Mouse (Mus musculus): ENCODE measurements around the gene Gcc2. TPM values are rescaled to one million over a fixed set of nuclear protein-coding genes. Genes with fewer than 3 reads are reported as not detected.
"Not testable (repeated sequence)": the region's sequence is repeated elsewhere in the genome, so short reads cannot be mapped to it uniquely, and the experiment has no call there.

The Gcc2 gene
- polyA plus RNA-seq, 1 experiment from 2014 or later: 95.9 TPM

DNA sequence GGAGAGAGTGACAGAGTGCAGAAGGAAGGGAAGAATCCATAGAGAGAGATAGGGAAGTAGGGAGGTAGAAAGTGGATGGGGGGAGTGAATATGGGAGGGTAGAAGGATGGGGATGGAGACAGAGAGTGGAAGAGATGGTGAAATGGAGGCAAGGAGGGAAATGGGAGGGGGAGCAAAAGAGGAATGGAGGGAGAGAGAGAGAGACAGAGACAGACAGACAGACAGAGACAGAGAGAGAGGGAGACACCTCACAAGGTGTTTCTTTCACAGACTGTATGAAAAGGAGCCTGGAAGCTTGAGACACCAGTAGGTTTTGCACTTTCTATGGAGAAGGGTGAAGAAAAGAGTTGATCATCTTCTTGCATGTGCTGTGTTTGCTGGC, 21.6 kb upstream of the Gcc2 start:
- H3K4me2 ChIP-seq: not testable (repeated sequence)

GRCm38 (mm10) chr10:58234985-58235384, 20.3 kb upstream of the Gcc2 start:
- H3K4me2 ChIP-seq; H3K27ac ChIP-seq; H3K4me3 ChIP-seq; H3K9ac ChIP-seq; H3K27me3 ChIP-seq (replicated peaks); H3K36me3 ChIP-seq (replicated peaks); ATAC-seq (replicated peaks); H3K4me1 ChIP-seq: not testable (repeated sequence)
- H3K9me3 ChIP-seq: peaks cover 18% of the 10 kb centered on the region
- 90% methylated on average over 4 of the region's 4 CpGs for WGBS

More for the DNA sequence above, 21.6 kb upstream of the Gcc2 start:
- not testable (repeated sequence) for H3K4me3 ChIP-seq; H3K36me3 ChIP-seq (replicated peaks); H3K9ac ChIP-seq; H3K27me3 ChIP-seq (replicated peaks); H3K27ac ChIP-seq; H3K4me1 ChIP-seq
- peaks cover 15% of the 10 kb centered on the region for H3K9me3 ChIP-seq
- ATAC-seq (replicated peaks): 0 out of 2 replicates have a peak, but pooled peaks have one; percentile 3

DNA sequence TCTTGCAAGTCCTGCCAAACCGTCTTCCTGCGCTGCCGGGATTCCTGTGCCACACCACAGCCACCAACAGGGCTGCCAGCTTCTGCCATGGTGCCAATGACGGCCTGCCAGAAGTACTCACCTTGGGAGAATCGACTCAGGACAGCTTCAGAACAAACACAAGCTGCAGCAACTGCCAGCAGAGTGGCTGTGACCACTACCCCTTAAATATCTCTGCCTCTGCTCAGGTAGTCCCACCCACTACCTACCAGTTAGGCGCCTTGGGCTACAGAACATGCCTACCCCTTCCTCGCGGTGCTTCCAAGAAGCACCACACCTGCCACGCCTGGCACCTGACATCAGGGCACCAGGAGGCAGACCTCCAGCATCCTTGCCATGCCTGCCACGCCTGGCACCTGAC, 18.7 kb upstream of the Gcc2 start, which contains the start of gene Gm4981:
Gene Gm4981 (minus strand): TSS at position 89 of the 400 bp plus-strand sequence.
- no peak within 1 kb of the TSS for H3K27ac ChIP-seq
- H3K9me3 ChIP-seq: peaks cover 14% of the 10 kb centered on the region
- no peaks in the 10 kb centered on the region for H3K4me1 ChIP-seq
- 91% methylated on average over 10 of the region's 10 CpGs for WGBS
- H3K4me2 ChIP-seq: no peak within 1 kb of the TSS
- no peaks in the 10 kb centered on the region for H3K36me3 ChIP-seq (replicated peaks)
- H3K9ac ChIP-seq: no peak within 1 kb of the TSS
- no peaks in the 10 kb centered on the region for H3K27me3 ChIP-seq (replicated peaks)
- H3K4me3 ChIP-seq: no peak within 1 kb of the TSS
- ATAC-seq (replicated peaks): no peak

DNA sequence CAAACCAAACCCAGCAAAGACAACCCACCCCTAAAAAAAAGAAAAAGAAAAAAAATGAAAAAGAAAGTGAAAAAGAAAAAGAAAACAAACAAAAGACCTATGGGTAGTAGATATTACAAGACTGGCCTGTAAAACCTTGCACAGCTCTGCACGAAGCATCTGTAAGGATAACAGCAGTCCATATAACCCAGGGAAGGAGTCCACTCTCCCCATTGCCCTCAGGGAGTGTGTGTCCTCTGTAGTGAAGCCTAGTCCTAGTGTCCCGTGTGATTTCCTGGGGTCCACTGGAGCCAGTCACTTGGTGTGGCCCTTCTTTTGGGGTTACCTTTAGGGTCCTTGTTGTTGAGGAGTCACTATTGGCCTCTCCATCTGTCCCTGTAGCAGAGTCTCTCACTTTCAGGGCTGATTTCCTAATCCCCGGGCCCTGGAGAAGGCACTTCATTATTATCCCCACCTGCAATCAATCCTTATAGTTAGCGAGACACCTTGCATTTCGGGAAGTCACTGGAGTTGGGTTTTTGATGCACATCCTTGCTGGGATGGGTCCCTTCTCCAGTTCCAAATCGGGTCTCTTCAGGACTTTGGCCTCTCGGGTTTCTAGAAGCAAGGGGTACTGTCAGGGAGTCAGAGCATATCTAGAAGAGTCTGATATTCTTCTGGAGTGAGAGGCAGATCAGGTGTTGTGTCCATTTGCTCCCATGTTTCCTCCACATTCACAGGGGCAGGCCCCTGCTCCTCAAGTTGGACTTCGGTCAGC, 16.1 kb upstream of the Gcc2 start:
- H3K9ac ChIP-seq; H3K4me3 ChIP-seq; H3K27me3 ChIP-seq (replicated peaks); H3K9me3 ChIP-seq; H3K4me2 ChIP-seq; H3K4me1 ChIP-seq; H3K36me3 ChIP-seq (replicated peaks); H3K27ac ChIP-seq: not testable (repeated sequence)
- peak; percentile 65; the same call in 1 of the 2 replicates for ATAC-seq (replicated peaks)
- 88% methylated on average over 8 of the region's 8 CpGs for WGBS

GRCm38 (mm10) chr10:58249535-58249934, 5.8 kb upstream of the Gcc2 start:
- Histone ChIP-seq H3K9ac (no peak overlapping the region), H3K27ac (no peak overlapping the region), H3K4me1 (peaks cover 4% of the 10 kb centered on the region; the same call in 1 of the 2 replicates), H3K27me3 (replicated peaks) (no peaks in the 10 kb centered on the region), H3K4me2 (no peak overlapping the region), H3K4me3 (no peak overlapping the region), H3K36me3 (replicated peaks) (no peaks in the 10 kb centered on the region), H3K9me3 (no peaks in the 10 kb centered on the region)
- ATAC-seq (replicated peaks): no peak
- WGBS: 33% methylated on average over 1 of the region's 1 CpGs

DNA sequence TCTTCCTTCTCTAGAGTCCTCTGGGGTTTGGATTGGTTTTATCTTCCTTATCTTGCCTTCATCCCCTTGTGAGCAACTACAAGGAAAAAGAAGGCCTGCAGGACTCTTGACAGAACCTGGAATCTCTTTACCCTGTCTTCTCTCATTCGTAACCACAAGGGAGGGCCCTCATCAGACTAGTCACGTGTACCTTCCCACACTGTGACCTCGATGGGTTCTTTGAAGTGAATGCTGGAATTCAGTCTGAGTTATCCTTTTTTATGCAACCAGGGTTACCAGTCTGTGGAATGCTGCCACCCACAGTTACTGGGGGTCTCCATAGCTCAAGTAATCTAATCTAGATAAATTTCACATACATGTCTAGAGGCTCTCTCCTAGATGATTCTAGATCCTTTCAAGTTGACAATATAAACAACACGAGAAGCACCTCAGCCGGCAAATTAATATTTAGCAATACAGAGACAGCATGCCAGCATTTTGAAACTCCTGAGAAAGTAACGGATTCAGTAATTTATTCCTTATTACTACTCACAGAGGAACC, 592 bp upstream of the Gcc2 start:
- peaks cover 6% of the 10 kb centered on the region; the same call in 1 of the 2 replicates for H3K36me3 ChIP-seq (replicated peaks)
- 28% methylated on average over 6 of the region's 6 CpGs for WGBS
- no peaks in the 10 kb centered on the region for H3K27me3 ChIP-seq (replicated peaks)
- peak overlapping the region; percentile 93 for H3K9ac ChIP-seq
- peak overlapping the region; percentile 58 for H3K4me2 ChIP-seq
- peaks cover 19% of the 10 kb centered on the region for H3K4me1 ChIP-seq
- peak overlapping the region; percentile 84 for H3K4me3 ChIP-seq
- H3K9me3 ChIP-seq: no peaks in the 10 kb centered on the region
- peak; percentile 37 for ATAC-seq (replicated peaks)
- H3K27ac ChIP-seq: peak overlapping the region; percentile 76; the same call in 1 of the 2 replicates

GRCm38 (mm10) chr10:58255954-58256353, 657 bp downstream of the Gcc2 start:
- Histone ChIP-seq H3K27ac (no peak overlapping the region), H3K27me3 (replicated peaks) (no peaks in the 10 kb centered on the region), H3K9ac (peak overlapping the region; percentile 93; the same call in 1 of the 2 replicates), H3K4me1 (peaks cover 19% of the 10 kb centered on the region), H3K4me2 (peak overlapping the region; percentile 58), H3K36me3 (replicated peaks) (peaks cover 6% of the 10 kb centered on the region; the same call in 1 of the 2 replicates), H3K9me3 (no peaks in the 10 kb centered on the region), H3K4me3 (peak overlapping the region; percentile 84)
- no peak for ATAC-seq (replicated peaks)
- WGBS: 8% methylated on average over 4 of the region's 4 CpGs

- H3K27me3 ChIP-seq (replicated peaks): no peaks in the 10 kb centered on the region
- ATAC-seq (replicated peaks): no peak
- peaks cover 12% of the 10 kb centered on the region; the same call in 1 of the 2 replicates for H3K36me3 ChIP-seq (replicated peaks)
- no peak overlapping the region for H3K27ac ChIP-seq
- no peaks in the 10 kb centered on the region for H3K9me3 ChIP-seq
- no peak overlapping the region for H3K9ac ChIP-seq
- peaks cover 19% of the 10 kb centered on the region for H3K4me1 ChIP-seq
- no peak overlapping the region for H3K4me2 ChIP-seq
- 85% methylated on average over 5 of the region's 5 CpGs for WGBS
- H3K4me3 ChIP-seq: no peak overlapping the region
Measured at GRCm38 (mm10) chr10:58258466-58258865, 3.2 kb downstream of the Gcc2 start.

GRCm38 (mm10) chr10:58282238-58282637, 26.9 kb downstream of the Gcc2 start:
- no peak overlapping the region for H3K27ac ChIP-seq
- no peak overlapping the region for H3K4me2 ChIP-seq
- ATAC-seq (replicated peaks): no peak
- 94% methylated on average over 7 of the region's 7 CpGs for WGBS
- H3K4me1 ChIP-seq: no peaks in the 10 kb centered on the region
- H3K9ac ChIP-seq: no peak overlapping the region
- H3K36me3 ChIP-seq (replicated peaks): peaks cover 42% of the 10 kb centered on the region
- no peak overlapping the region for H3K4me3 ChIP-seq
- H3K9me3 ChIP-seq: no peaks in the 10 kb centered on the region
- no peaks in the 10 kb centered on the region for H3K27me3 ChIP-seq (replicated peaks)

DNA sequence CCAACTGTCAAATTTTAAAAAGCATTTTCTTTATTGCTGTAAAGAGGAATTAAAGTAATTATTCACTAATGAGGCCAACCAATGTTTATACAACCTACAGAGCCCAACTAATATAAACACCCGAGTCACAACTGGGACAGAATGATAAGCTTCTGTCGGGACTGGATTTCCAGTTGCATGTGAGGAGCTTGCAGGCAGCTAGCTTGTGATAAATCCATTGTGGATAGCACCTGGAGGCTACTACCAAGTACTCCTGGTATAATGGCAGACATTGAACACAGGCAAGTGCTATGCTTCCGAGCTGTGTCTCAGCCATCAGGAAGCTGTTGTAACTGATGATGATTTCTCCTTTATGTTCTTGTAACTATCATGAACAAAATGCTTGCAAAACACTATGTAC, 35.4 kb downstream of the Gcc2 start:
- Histone ChIP-seq H3K4me1 (no peaks in the 10 kb centered on the region), H3K27ac (no peak overlapping the region), H3K27me3 (replicated peaks) (no peaks in the 10 kb centered on the region), H3K4me2 (no peak overlapping the region), H3K4me3 (no peak overlapping the region), H3K36me3 (replicated peaks) (peaks cover 76% of the 10 kb centered on the region), H3K9me3 (no peaks in the 10 kb centered on the region), H3K9ac (no peak overlapping the region)
- 92% methylated on average over 3 of the region's 3 CpGs for WGBS
- ATAC-seq (replicated peaks): no peak

GRCm38 (mm10) chr10:58294246-58294645, 38.9 kb downstream of the Gcc2 start:
- Histone ChIP-seq H3K9me3 (no peaks in the 10 kb centered on the region), H3K4me3 (no peak overlapping the region), H3K9ac (no peak overlapping the region), H3K36me3 (replicated peaks) (peaks cover 81% of the 10 kb centered on the region), H3K27me3 (replicated peaks) (no peaks in the 10 kb centered on the region), H3K4me2 (no peak overlapping the region), H3K4me1 (no peaks in the 10 kb centered on the region), H3K27ac (no peak overlapping the region)
- 98% methylated on average over 3 of the region's 3 CpGs for WGBS
- no peak for ATAC-seq (replicated peaks)

DNA sequence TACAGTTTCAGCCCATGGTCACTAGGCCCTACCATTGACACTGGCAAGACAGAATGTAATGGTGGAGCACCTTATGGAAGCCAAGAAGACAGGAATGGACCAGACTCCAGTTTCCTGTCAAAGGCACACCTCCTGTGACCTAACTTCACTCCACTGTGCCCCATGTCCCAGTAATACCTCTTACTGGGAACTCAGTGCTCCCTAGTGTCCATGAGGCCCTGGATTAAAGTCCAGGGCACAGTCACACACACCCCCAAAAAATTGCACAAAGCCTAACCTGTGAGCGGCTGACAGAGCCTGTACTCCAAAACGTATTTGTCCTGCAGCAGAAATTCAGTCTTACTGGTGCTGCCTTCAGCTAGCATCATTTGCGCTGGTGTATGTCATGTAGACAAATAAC, 40.3 kb downstream of the Gcc2 start:
- Histone ChIP-seq H3K9me3 (no peaks in the 10 kb centered on the region), H3K36me3 (replicated peaks) (peaks cover 81% of the 10 kb centered on the region), H3K27me3 (replicated peaks) (no peaks in the 10 kb centered on the region), H3K9ac (no peak overlapping the region), H3K4me1 (no peaks in the 10 kb centered on the region), H3K27ac (no peak overlapping the region), H3K4me3 (no peak overlapping the region), H3K4me2 (no peak overlapping the region)
- no peak for ATAC-seq (replicated peaks)
- 96% methylated on average over 3 of the region's 3 CpGs for WGBS

DNA sequence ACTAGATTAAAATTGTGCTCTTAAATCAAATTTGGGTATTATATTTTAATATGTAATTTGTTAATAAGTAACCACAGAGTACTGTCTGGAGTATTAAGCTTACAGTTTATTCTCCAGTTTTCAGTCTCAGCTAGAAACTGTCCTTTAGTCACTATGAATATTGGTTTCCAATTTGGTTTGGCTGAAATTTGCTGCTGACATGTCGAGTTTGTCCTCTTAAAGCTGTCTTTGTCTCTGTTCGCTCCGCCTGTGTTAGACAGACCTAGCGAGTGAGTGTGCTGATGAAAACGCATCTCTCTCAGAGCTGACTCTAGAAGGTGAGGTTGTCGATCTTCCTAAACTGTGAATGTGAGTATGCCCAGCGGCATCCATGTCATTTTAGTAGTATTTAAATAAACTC, 49.7 kb downstream of the Gcc2 start:
- no peaks in the 10 kb centered on the region for H3K9me3 ChIP-seq
- no peak for ATAC-seq (replicated peaks)

More for the DNA sequence above, 49.7 kb downstream of the Gcc2 start:
- peaks cover 32% of the 10 kb centered on the region for H3K36me3 ChIP-seq (replicated peaks)
- 91% methylated on average over 7 of the region's 7 CpGs for WGBS
- H3K27me3 ChIP-seq (replicated peaks): no peaks in the 10 kb centered on the region
- H3K4me1 ChIP-seq: no peaks in the 10 kb centered on the region
- H3K4me2 ChIP-seq: no peak overlapping the region
- no peak overlapping the region for H3K9ac ChIP-seq
- H3K4me3 ChIP-seq: no peak overlapping the region
- no peak overlapping the region for H3K27ac ChIP-seq

All from midbrain, embryonic 15.5 days (tissue).